Mouse (Mus musculus) left cerebral cortex, postnatal 36 days (tissue): ENCODE measurements around the gene Rplp2. TPM values are rescaled to one million over a fixed set of nuclear protein-coding genes. Genes with fewer than 3 reads are reported as not detected.
A peak's percentile ranks its signal among the peaks of the same experiment; 100 is the strongest.

Experiments used
- DNase-seq, 2 experiments: peaks; one replicate each; pipeline ENCODE4 v3.0.0; 2021 to 2022; ENCODE audit warnings: low spot score in 2 of 2, mixed read lengths in 1 of 2
- intact Hi-C: fragments of 180-260 bp; cut with DNase I; formaldehyde crosslinking; loops from one replicate; pipeline ENCODE4 v1.15.1; 2025
- total RNA-seq, 2 experiments: library from RNA; stranded (reverse); gene quantifications; 2 replicates each; pipeline ENCODE4 v1.2.3; 2021

Rplp2 gene
- total RNA-seq, 2 experiments from 2014 or later: 493 to 570 TPM

DNA sequence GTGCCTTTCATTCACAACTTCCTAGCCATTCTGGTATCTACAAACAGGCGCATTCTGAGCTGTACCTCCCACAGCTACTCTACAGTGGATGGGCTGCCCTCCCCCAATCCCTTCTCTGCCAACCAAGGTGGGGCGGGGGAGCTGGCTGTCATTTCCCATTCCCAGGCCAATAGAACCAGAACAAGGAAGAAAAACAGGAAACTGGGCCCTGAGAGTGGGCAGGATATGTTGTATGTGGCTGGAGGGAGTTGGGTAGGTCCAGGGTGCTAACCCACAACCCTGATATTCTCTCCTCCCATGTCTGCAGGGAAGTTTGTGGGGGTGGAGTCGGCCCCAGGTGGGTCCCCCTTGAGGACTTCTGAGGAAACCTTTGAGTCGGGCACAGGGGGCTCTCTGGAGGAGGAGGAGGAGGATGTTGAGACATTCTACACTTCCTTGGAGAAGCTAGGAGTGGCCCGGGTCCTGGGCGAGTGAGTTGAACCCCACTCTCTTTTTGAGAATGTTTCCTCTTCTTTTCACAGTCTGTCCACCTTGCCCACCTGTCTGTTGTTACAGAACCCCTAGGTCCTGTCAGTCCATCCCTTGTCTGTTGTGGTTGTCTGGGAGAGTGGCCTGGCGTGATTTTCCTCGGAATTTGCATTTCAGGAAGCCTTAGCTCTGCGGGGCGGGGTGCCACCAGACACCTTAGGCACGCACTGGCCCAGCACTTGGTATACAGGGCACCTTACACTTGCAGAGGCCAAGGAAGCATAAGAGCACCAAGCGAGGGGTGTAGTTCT lies 16.8 kb downstream of the Rplp2 start:
- intact Hi-C loops: no loop called here
- DNase-seq: no peak

DNA sequence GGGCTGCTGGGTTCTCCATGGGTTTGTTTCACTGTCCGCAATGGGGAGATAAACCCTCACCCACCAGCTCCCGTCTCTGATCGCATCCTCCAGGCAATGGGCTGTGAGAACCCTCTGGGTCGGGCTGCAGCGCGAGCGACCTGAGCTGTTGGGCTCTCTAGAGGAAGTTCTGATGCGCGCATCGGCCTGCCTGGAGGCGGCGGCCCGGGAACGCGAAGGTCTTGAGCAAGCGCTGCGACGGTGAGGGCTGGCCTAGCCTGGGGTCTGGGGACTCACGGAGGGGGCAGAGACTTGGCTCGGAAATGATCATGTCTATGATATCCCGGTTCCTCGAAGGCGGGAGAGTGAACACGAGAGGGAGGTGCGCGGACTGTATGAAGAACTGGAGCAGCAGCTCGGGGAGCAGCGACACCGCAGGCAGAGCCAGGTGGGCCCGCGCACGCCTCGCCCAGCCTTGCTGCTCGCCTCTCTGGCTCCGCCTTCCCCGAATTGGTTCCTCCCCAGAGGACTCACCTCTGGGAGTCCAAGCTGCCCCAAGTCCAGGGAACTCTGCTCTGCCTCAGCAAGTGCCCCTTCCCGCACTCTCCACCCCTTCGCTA lies 17.5 kb downstream of the Rplp2 start:
- DNase-seq: no peak
- intact Hi-C loops: no loop called here

DNA sequence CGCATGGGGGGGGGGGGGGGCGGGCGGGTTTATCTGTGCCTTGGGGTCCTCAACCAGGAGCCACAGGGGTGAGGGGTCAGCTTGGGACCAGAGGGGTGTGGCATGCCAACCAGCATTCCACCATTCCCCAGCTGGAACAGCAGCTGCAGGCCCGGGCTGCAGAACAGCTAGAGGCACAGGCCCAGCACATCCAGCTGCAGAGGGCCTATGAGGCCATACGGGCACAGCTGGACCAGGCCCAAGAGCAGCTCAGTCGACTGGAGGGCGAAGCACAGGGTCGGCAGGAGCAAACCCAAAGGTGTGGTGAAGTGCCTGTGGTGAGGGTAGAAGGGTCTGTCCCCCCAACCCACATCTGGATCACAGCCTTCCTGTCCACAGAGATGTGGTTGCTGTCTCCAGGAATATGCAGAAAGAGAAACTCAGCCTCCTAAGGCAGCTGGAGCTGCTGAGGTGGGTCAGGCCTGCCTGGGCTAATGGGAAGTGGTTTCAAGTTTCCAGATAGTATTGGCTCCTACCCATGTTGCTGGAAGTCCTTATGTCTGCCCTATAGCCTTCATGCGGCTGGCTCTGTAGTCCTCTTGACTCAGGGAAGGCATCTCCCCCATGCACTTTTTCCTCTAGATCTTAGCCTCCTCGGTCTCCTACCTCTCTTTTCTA lies 18.3 kb downstream of the Rplp2 start:
- DNase-seq: no peak
- intact Hi-C loops: no loop called here

DNA sequence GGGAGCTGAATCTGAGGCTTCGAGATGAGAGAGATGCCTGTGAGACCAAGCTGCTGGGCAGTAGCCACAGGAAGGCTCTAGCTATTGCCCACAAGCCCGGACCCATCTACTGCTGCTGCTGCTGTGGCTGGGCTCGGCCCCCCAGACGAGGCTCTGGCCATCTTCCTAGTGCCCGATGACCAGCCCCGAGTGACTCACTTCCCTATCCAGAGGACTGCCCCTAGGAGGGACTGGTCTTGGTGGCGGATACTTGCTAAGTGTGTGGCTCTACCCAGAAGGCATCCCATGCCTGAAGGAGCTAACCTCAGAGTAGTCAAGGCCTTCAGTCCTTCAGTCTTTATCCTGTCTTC lies 18.9 kb downstream of the Rplp2 start:
- intact Hi-C loops: no loop called here
- DNase-seq: no peak

DNA sequence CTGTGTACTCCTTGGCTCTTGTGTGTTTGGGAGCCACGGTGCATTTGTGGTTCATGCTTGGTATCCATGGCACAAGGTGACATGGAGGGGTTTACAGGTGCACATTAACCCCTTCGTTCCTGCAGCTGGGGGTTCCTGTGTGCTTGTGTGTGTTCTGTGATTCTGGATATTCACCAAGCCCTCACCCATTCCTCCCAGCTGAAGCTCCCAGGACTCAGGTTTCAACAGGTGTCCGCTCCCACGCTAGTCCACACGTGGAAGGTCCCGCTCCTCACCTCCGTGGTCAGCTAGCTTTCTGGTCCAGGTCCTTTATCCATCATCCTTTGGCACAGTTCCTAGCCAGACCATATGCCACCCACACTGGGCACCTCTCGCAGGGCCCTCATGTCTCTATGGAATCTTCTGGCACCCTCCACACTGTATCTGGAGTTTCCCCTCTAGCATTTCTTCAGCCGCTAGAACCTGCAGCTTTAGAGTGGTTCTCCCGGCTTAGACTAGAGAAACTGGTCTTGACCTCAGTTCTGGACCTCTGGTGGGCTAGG lies 19.5 kb downstream of the Rplp2 start:
- intact Hi-C loops: no loop called here
- no peak for DNase-seq

DNA sequence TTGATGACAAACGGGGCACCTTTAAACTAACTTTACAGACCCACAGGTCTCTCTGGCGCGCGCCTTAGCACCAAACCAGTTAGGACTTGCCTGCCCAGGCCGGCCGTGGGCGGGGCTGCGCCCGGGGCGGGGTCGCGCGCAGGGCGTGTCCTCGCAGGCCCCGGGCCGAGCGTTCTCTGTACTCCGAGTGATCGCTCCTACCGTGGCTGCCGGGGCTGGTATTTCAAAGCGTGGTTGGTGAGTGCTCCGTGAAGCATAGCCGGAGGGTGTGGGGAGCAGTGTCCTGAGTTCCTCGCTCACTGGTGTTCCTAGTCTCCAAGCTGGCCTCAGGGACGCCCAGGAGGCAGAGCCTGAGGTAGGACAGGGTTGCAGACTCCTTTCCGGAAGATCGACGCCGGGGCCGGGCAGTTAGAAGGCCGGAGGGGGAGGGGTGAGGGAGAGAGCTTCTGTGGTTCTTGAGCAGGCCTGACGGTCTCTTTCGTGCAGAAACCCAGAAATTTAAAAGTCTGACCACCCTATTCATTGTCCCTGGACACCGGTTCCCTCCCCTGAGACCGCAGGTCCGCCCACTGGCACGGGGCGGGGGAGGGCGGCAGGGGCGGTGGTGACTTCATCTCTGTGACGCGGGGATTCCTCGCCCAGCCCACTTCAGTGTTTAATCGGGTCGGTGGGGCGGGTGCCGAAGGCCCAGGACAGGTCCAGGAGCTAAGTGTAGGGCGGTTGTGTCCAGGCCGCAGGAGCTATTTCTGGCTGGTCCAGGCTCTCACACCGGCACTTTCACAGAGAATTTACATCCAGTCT lies 20.3 kb downstream of the Rplp2 start, which contains the start of gene Cd151:
Cd151 (plus strand) TSS at position 163 of the 801 bp plus-strand sequence.
- DNase-seq: peak; percentile 70 to 74
- intact Hi-C loops: no loop called here

DNA sequence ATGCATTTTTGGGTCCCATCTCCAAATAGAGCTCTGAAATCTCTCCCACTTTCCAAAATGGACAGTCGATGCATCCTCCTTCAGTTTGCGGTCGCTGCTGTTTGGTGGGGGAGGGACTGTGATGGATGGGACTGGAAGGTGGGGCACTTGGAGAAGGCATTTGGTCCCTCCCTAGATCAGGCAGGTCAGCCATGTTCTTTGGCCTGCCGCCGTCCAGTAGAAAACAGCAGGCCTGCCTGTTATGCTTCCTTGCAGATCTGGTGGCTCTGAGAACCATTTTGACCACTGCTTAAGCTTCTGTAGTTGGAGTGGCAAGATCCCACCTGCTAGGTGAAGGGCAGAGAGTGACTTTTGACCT lies 21.0 kb downstream of the Rplp2 start:
- no peak for DNase-seq
- intact Hi-C loops: no loop called here

DNA sequence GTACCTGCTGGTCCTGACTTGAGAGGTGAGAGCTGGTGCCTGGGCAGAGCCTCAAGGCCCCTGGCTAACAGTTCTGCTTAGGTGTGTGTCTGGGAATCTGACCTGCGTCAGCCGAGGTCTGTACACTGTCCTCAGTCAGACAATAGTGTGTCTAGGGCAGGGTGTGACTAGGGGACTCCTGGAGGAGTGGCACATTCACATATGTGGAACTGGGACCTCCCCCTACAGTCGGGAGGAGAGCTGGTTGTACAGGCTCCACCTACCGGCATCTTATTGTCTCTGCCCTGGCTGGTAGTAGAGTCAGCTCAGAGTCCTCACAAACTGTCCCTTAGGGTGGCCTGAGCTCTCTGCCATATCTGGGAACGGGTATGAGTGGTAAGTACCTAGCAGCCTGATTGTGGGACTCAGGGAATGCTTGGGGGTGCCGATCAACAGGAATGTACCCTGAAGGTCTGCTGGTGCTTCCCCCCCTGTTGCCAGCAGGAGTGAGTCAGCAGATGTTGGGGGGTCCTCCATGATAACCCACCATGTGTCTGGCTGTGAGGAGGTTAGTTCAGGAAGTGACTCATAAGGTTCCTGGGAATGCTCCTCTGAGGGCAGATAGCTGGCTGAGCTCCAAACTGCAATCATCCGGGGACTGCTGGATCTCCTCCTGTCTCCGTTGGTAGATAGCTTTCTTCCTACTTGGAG lies 21.5 kb downstream of the Rplp2 start:
- intact Hi-C loops: no loop called here
- peak; percentile 50 to 58 for DNase-seq

DNA sequence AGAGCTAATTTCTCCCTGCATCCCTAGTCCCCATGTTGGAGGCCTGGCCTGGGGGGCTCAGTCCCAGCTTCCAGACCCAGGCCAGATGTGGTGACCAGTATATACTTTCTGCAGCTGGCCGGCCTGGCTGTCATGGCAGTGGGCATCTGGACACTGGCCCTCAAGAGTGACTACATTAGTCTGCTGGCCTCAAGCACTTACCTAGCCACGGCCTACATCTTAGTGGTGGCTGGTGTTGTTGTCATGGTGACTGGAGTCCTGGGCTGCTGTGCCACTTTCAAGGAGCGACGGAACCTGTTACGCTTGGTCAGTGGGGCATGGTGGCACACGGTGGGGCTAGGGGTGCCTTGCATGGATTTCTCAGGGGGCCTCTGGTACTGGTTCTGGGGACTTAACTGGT lies 22.2 kb downstream of the Rplp2 start:
- intact Hi-C loops: no loop called here
- DNase-seq: no peak

DNA sequence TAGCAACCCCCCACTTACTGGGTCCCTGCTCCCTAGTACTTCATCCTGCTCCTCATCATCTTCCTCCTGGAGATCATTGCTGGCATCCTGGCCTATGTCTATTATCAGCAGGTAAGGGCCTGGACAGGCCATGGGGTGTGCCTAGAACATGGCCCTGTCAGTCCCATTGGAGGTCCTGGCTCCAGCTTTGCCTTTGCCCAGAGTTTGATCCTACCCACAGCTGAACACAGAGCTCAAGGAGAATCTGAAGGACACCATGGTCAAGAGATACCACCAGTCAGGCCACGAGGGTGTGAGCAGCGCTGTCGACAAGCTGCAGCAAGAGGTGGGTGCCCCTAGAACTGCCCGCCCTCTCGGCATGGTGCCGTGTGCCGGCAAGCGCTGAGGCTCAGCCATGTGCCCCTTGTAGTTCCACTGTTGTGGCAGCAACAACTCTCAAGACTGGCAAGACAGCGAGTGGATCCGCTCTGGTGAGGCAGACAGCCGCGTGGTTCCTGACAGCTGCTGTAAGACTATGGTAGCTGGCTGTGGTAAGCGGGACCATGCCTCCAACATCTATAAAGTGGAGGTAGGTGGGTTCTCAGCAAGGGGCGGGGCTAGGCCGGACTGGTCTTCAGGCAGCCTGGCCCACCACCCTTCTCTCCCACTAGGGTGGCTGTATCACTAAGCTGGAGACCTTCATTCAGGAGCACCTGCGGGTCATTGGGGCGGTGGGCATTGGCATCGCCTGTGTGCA lies 22.9 kb downstream of the Rplp2 start:
- no peak for DNase-seq
- intact Hi-C loops: no loop called here

DNA sequence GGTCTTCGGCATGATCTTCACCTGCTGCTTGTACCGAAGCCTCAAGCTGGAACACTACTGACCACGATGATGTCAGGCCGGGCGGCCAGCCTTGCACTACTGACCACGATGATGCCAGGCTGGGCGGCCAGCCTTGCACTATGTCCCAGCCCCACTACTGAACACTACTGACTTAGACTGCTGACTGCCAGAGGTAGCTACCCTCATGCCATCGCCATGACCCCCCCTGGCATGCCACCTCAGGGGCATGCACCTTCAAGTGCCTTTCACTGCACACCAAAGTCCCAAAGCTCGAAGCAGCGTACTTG lies 23.4 kb downstream of the Rplp2 start:
- intact Hi-C loops: no loop called here
- no peak for DNase-seq

DNA sequence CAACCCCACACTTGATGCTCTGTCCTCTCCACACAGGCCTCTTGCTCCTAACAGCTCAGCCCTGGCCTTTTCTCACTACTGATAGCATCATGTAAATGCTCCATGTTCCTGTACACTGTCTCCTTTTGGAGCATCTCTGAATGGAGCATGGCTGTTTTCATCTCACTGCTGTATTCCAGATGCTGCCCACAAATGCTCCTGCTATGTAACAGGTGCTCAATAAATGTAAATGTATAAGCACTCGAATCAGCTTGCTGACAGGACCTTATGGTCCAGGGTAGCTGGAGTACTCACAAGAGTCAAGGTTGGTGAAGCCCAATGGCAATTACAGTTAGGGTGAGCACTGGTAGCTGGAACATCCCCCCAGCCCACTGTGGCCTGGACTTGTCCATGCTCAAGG lies 24.1 kb downstream of the Rplp2 start:
- DNase-seq: no peak
- intact Hi-C loops: no loop called here

DNA sequence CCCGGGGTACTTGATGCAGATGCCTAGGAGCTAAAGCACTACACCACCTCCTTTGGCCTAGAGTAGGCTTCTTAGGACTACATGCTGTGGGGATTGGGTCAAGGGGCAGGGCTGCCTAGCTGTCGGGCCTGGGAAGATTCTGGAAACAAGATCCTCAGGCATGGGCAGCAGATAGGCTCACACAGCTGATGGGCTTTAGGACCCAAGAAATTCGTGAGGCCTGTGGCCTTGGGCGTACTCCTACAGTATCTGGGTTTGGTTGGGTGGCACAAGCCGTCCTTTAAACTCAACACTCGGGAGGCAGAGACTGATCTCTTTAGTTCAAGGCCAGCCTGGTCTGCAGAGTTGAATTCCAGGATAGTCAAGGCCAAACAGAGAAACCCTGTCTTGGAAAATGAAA lies 25.1 kb downstream of the Rplp2 start:
- no peak for DNase-seq
- intact Hi-C loops: no loop called here

DNA sequence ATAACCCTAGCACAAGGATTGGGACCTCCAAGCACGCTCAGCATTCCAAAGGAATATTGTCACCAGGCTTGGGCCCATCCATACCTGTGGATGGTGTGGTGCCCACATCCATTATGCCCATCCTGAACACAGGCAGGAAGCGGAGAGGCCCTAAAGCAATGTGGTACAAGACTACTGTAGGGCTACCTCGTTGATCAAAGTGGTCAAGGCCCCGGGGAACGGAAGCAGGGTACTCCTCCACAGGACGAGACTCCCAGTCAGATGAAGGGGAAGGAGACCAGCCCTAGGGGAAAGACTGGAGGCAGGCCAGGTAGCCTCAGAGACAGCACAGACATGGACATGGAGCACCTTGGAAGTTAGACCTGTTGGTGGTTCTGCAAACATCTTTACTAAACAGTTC lies 25.6 kb downstream of the Rplp2 start:
- intact Hi-C loops: no loop called here
- no peak for DNase-seq

DNA sequence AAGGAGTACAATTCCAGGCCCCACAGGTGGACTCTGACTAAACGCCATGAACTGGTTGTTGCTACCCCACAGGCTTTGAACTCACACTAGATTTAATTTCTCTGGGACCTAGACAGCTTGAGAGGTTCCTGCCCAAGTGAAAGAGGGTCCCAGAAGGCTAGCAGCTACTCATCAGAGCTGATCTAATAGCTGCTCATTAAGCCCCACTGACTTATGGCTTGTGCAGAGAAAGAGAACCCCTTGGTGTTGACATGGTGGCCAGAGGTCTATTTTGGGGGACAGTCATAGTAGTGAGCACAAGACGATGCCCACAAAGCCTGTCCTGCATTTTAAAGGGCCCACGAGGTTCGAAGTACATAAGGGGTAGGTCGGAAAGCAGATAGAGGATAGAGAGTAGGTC lies 27.0 kb downstream of the Rplp2 start:
- DNase-seq: no peak
- intact Hi-C loops: no loop called here

DNA sequence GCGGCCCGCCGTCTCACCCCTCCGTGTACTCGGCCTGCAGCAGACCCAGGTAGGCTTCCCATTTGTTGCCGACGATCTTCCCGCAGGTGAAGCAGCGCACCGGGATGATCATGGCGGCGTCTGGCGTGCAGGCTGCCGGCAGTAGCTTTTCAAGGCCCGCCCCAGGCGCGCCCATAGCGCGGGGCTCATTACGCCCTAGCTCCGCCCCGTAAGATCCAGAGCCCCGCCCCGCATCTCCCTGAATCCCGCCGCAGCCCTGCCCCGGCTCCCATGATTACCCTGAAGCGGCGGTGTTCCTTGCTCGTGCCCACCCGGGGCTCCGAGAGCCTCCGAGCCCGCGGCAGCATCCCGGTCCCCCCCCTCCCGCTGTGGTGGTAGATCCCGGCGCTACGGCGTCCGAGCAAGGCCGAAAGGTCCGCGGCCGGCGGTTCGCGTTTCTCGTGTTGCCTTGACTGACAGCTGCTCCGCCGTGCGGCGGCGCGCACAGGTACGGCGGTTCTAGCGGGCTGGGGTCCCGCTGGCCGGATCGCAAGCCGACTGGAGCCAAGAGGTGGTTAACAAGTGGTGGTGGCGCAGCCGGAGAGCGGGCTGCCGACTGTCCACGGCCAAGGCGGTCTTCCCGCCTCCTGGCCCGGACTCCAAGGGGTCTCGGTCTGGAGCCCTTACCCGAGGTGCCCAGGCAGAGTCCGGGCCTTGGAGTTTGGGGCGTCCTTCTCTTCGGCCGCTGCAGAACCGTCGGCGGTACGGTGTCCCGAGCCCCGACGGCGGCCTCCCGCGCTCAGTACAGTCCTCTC lies 28.0 kb downstream of the Rplp2 start, which contains the start of the genes Polr2l and Tspan4:
Polr2l (minus strand) TSS at position 122 of the 794 bp plus-strand sequence.
Tspan4 (plus strand) TSS at position 230 of the 794 bp plus-strand sequence.
- intact Hi-C loops: no loop called here

DNA sequence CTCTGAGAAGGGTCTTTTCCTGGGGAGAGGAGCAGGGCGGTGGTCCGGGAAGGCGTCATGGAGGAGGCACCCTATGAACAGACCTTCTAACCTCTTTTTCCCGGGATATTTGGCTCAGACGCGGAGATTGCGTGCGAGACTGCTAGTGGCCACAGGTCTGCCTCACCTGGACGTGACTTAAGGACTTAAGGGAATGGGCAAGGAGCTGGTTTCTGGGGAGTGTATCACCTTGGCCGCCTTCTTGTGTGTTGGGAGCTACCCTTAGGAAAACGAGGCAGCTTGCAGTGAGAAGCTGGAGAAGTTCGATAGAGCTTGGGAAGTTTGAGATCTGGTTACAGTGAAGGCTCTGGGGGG lies 28.6 kb downstream of the Rplp2 start:
- intact Hi-C loops: no loop called here

More for the DNA sequence above, 28.0 kb downstream of the Rplp2 start, which contains the start of the genes Polr2l and Tspan4:
- peak; percentile 87 for DNase-seq

More for the DNA sequence above, 28.6 kb downstream of the Rplp2 start:
- no peak for DNase-seq
